Mouse (Mus musculus) gastrocnemius, adult 18-20 months (tissue): ENCODE measurements around the gene Fam50a. TPM values are rescaled to one million over a fixed set of nuclear protein-coding genes. Genes with fewer than 3 reads are reported as not detected.
"Not testable (repeated sequence)": the region's sequence is repeated elsewhere in the genome, so short reads cannot be mapped to it uniquely, and the experiment has no call there.

Experiments
- DNase-seq: peaks from one replicate; pipeline ENCODE4 v3.0.0; 2021; ENCODE audit warnings: low spot score
- microRNA-seq: library from miRNA; unstranded; fragments of <30 nt; microRNA quantifications from one replicate; pipeline ENCODE4 v1.2.0, GENCODE M21; 2021
- total RNA-seq, 2 experiments: library from RNA; stranded (reverse); gene quantifications; 2 replicates each; pipeline ENCODE4 v1.2.3; 2021

Fam50a gene
- total RNA-seq, 2 experiments from 2014 or later = 21.1 to 27.3 TPM

GRCm38 (mm10) chrX:74329215-74329671, 16.4 kb downstream of the Fam50a start:
- no peak for DNase-seq

DNA sequence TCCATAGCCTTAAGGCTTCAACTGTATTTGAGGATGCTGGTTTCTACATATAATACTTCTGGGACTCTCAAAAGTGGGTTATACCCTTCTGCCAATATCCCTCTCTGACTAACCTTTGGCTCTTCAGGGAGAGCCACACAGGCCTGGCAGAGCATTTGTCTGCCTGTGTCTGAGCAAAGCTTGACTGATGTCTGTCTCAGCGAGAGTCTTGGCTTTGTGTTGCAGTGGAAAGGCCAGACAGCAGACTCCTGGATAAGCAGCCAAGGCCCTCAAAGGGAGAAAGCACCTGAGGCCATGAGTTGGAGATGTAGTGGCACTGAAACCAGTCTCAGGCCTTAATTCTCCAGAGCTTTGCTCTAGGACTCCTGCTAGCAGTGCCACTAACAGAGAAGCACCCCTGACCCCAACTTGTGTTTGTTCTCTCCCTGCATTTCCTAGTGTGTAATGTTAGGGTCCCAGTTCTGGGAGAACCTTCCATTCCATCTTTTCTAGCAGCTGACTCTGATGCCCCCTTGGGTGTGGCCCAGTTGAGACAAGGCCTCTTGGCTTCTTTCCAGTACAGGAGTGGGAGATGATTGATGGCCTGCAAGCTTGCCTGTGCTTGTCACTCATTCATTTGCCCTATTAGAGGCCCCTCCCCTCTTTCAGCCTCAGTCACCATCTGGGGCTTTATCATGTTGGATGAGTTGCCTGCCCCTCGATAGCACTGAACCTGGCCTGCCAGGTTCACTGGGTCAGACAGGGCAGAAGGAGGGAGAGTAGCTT, 17.5 kb downstream of the Fam50a start:
- DNase-seq = no peak

DNA sequence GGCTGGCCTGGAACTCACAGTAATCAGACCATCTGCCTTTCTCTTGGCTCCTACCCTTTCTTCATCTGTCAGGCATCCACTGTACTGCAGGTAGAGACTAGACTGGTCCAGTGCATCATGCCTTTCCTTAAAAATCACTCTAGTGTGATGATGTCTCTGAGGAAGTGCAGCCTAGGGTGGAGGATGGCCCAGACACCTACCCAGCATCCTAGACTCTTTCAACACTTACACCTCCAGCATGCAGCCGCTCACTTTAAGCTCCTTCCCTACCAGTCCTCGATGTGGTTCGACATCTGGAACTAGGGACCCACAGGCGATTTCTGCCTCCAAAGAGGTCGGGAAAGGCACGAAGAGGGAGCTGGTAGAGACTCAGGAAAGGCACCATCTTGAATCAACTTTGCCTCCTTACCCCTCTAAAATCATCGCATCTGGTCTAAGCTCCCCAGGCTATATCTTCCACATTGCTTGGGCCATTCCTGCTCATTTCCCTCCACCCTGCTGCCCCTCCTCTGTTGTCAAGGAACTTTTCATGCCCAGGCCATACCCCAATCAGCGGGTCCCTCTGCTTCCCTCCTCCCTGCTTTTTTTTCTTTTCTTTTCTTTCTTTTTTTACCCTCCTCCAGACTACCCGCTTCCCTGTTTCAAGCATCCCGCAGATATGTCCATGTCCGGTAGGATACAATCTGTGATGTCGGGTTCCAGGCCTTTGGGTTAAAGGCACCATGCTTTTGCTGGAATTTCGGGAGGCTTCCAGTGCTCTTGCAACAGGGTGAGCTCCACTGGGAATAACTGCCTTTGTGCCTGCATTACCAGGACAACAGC, 40.0 kb downstream of the Fam50a start:
- no peak for DNase-seq

- peak; percentile 72 for DNase-seq
Observed at GRCm38 (mm10) chrX:74353467-74353770, 40.6 kb downstream of the Fam50a start, which contains the start of gene Lage3. Gene Lage3, minus strand, starts transcription at chrX:74353618.

GRCm38 (mm10) chrX:74357069-74357468, 44.2 kb downstream of the Fam50a start:
- DNase-seq = not testable (repeated sequence)

DNA sequence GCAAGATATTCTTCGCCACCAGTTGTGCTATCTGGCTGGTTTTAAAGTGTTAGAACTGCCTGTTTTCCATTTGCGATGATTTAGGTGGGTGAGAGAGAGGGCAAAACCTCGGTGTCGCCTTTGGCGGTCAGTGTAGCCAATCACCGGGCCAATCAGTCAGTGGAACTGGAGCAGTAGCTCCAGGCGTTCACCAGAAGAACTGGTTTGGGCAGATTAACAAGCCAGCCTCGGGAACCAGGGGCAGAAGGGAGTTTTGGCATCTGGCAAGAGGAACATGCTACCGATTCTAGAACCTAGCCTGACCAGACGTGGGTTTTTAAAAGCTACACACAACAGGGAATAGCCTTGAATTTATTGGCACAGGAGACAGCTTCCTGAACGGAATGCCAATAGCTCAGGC, 46.3 kb downstream of the Fam50a start:
- DNase-seq = no peak

- DNase-seq = no peak
Observed at GRCm38 (mm10) chrX:74367512-74367911, 54.7 kb downstream of the Fam50a start.

GRCm38 (mm10) chrX:74368209-74368909, 55.5 kb downstream of the Fam50a start:
- DNase-seq = peak; percentile 68

Small RNAs within 50 kb of the gene (microRNA-seq; reads per million reads assigned to microRNA genes)
- 2.7 reads per million for gene Mir7091
- gene Mir7092 = 1.0 reads per million

Other genes starting within 250 kb of the Fam50a start
- not detected for gene Opn1mw, start 185.6 kb upstream of the Fam50a start, total RNA-seq
- gene Mecp2, start 177.7 kb upstream of the Fam50a start, total RNA-seq = 10 to 100 TPM; 27.7 to 29.2 TPM
- gene Tex28, start 145.2 kb upstream of the Fam50a start, total RNA-seq = not detected
- gene Tktl1, start 135.8 kb upstream of the Fam50a start, total RNA-seq = not detected
- 10 to 100 TPM; 30.5 to 50.1 TPM for gene Flna, start 63.2 kb upstream of the Fam50a start, total RNA-seq
- 10 to 100 TPM; 25.0 to 32.4 TPM for gene Emd, start 58.3 kb upstream of the Fam50a start, total RNA-seq
- 100 to 1,000 TPM; 172 to 189 TPM for gene Rpl10, start 42.2 kb upstream of the Fam50a start, total RNA-seq
- gene Taz, start 31.1 kb upstream of the Fam50a start, total RNA-seq = 10 to 100 TPM; 40.2 to 47.4 TPM
- gene Dnase1l1, start 30.7 kb upstream of the Fam50a start, total RNA-seq = 100 to 1,000 TPM; 114 to 124 TPM
- 10 to 100 TPM; 92.1 to 95.3 TPM for gene Atp6ap1, start 15.9 kb upstream of the Fam50a start, total RNA-seq
- 10 to 100 TPM; 27.9 to 35.9 TPM for gene Gdi1, start 8.0 kb upstream of the Fam50a start, total RNA-seq
- gene Plxna3, start 16.0 kb downstream of the Fam50a start, total RNA-seq = under 1 TPM; 0.37 to 0.52 TPM
- 10 to 100 TPM; 39.8 to 40.6 TPM for gene Lage3, start 40.6 kb downstream of the Fam50a start, total RNA-seq
- gene Ubl4a, start 60.2 kb downstream of the Fam50a start, total RNA-seq = 10 to 100 TPM; 55.7 to 58.4 TPM
- 1 to 10 TPM; 1.9 to 3.8 TPM for gene Slc10a3, start 60.3 kb downstream of the Fam50a start, total RNA-seq
- 10 to 100 TPM; 13.4 to 16.7 TPM for gene Fam3a, start 80.2 kb downstream of the Fam50a start, total RNA-seq
- 10 to 100 TPM; 19.6 to 23.1 TPM for gene Ikbkg, start 80.3 kb downstream of the Fam50a start, total RNA-seq
- gene G6pdx, start 116.2 kb downstream of the Fam50a start, total RNA-seq = 1 to 10 TPM; 2.6 to 3.8 TPM
- gene Gm6880, start 168.4 kb downstream of the Fam50a start, total RNA-seq = not detected